Mouse (Mus musculus) liver, embryonic 14.5 days (tissue): ENCODE measurements around the gene Tas2r116. TPM values are rescaled to one million over a fixed set of nuclear protein-coding genes. Genes with fewer than 3 reads are reported as not detected.

Experiments
- ATAC-seq: fragments of 200-750 bp; cut with Nextera tagmentation; 2 replicates; pipeline ENCODE4 v1.8.0; 2017; ENCODE audit warnings: moderate number of reproducible peaks, mild to moderate bottlenecking, moderate library complexity; ENCODE audit not compliant: insufficient read depth
- DNase-seq, 3 experiments: peaks; one replicate each; pipeline ENCODE4 v3.0.0-alpha.2; 2012 to 2013; ENCODE audit warnings: low read depth in 3 of 3, low spot score in 3 of 3
- H3K27ac ChIP-seq: fragments of 300-500 bp; sonication (generic); 2 replicates; pipeline ENCODE4 v1.5.1; 2014; ENCODE audit warnings: moderate library complexity, mild to moderate bottlenecking, control low read depth, inconsistent platforms
- H3K27me3 ChIP-seq: fragments of 300-500 bp; sonication (generic); 2 replicates; pipeline ENCODE4 v1.6.1; 2014; ENCODE audit warnings: mild to moderate bottlenecking, low read length, moderate library complexity; ENCODE audit not compliant: control insufficient read depth, insufficient read depth
- H3K36me3 ChIP-seq: fragments of 300-500 bp; sonication (generic); replicated peaks from 2 replicates; pipeline ENCODE4 v1.6.1; 2014; ENCODE audit warnings: low read depth; ENCODE audit not compliant: control insufficient read depth, insufficient read depth
- H3K4me1 ChIP-seq, 2 experiments: fragments of 200-500 bp in 1 of 2; fragments of 300-500 bp in 1 of 2; sonication (generic) in 1 of 2; replicated peaks; 2 replicates each; pipeline ENCODE4 v1.6.1; 2012 to 2014; ENCODE audit warnings: antibody characterized with exemption in 1 of 2, inconsistent platforms in 1 of 2, low read length in 1 of 2; ENCODE audit not compliant: control insufficient read depth in 2 of 2, insufficient read depth in 2 of 2
- H3K4me2 ChIP-seq: fragments of 300-500 bp; sonication (generic); 2 replicates; pipeline ENCODE4 v1.6.1; 2014; ENCODE audit warnings: low read depth, mild to moderate bottlenecking, control low read depth, moderate library complexity
- H3K4me3 ChIP-seq, 2 experiments: fragments of 200-500 bp in 1 of 2; fragments of 300-500 bp in 1 of 2; sonication (generic) in 1 of 2; 2 replicates each; pipeline ENCODE4 v1.5.1; 2012 to 2014; ENCODE audit warnings: low read depth in 2 of 2, low read length in 2 of 2, mild to moderate bottlenecking in 2 of 2, control low read depth in 1 of 2, inconsistent platforms in 1 of 2, moderate library complexity in 1 of 2; ENCODE audit not compliant: insufficient read depth in 1 of 2
- H3K9ac ChIP-seq: fragments of 300-500 bp; sonication (generic); replicated peaks from 2 replicates; pipeline ENCODE4 v1.6.1; 2014; ENCODE audit warnings: mild to moderate bottlenecking, control low read depth, moderate library complexity
- H3K9me3 ChIP-seq: fragments of 300-500 bp; sonication (generic); 2 replicates; pipeline ENCODE4 v1.6.1; 2016; ENCODE audit warnings: low read length, mixed read lengths; ENCODE audit not compliant: control insufficient read depth
- CTCF ChIP-seq: IDR thresholded peaks from 2 replicates; pipeline ENCODE4 v1.5.1; 2016; ENCODE audit warnings: antibody characterized with exemption, low read depth, control low read depth
- EP300 ChIP-seq: IDR thresholded peaks from 2 replicates; pipeline ENCODE4 v1.6.1; 2016; ENCODE audit warnings: antibody characterized with exemption, low read depth
- WGBS: fragments of 180-500 bp; shearing (Covaris S2); extraction: QIAGEN DNeasy Blood & Tissue Kit; methylation state at CpG from one replicate; pipeline ENCODE4 v1.1.7; 2014; ENCODE audit not compliant: insufficient replicate concordance; 5-methylcytosine and 5-hydroxymethylcytosine counted together
- polyA plus RNA-seq, 2 experiments: library from polyadenylated mRNA; depleted of rRNA in 1 of 2; stranded (reverse) in 1 of 2; unstranded in 1 of 2; fragments of >200 nt; fragmentation: Nextera tagmentation in 1 of 2; extraction: Ambion mirVana in 1 of 2; gene quantifications; 2 replicates each; pipeline versions ENCODE4 v1.2.1 to v1.2.3; 2012 to 2014

Tas2r116 gene
- not detected in 2 replicates for polyA plus RNA-seq (2012; rRNA removed)
- polyA plus RNA-seq (2014; fragmentation: Nextera tagmentation; extraction: Ambion mirVana): not detected in 2 replicates

DNA sequence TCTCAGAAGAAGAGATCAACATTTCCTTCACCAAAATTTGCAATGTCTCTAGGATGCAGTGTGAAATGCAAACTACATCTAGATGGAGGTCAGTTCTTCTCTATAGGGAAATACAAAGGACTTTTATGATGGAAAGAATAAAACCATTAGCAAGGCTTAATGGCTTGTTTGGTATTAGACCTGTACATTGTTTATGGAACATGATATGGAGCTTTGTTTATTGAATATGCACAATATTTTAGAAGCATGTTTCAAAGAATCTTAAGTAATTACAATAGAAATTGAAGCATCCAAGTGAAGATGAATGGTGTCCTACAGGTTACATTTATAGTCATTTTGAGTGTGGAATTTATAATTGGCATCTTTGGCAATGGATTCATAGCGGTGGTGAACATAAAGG lies at the start of gene Tas2r116:
Gene Tas2r116 (plus strand): TSS at position 301 of the 400 bp plus-strand sequence.
- H3K4me3 ChIP-seq: no peak within 1 kb of the TSS
- H3K4me2 ChIP-seq: no peak within 1 kb of the TSS
- no peaks in the 10 kb centered on the region for H3K27me3 ChIP-seq
- no peaks in the 10 kb centered on the region for H3K9me3 ChIP-seq
- DNase-seq (no peak), ATAC-seq (no peak)
- no peak within 1 kb of the TSS for H3K27ac ChIP-seq
- 46% methylated on average over 1 of the region's 1 CpGs for WGBS
- no peaks in the 10 kb centered on the region for H3K36me3 ChIP-seq
- H3K4me1 ChIP-seq: no peaks in the 10 kb centered on the region
- TF ChIP-seq CTCF (no peak), EP300 (no peak)
- H3K9ac ChIP-seq: no peak within 1 kb of the TSS

DNA sequence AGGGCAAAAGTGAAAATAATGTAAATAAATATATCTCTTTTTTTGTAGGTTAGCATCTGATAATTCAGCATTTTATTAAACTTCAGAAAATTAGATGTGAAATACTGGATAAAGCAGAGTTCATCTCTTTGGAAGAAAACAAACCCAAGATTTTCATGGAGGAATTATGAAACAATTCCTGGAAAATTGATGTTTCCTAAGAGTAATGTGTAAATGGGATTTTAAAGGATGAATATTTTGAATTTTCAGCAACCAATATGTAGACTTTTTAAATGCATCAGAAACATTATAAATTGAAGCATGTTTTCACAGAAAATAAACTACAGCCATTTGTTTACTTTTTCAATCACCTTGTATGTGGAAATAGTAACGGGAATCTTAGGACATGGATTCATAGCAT lies 8.4 kb upstream of the Tas2r116 start, which contains the start of gene Tas2r123:
Gene Tas2r123 (plus strand): TSS at position 301 of the 400 bp plus-strand sequence.
- H3K4me3 ChIP-seq: no peak within 1 kb of the TSS
- no peak within 1 kb of the TSS for H3K4me2 ChIP-seq
- ATAC-seq (no peak), DNase-seq (no peak)
- H3K9ac ChIP-seq: no peak within 1 kb of the TSS
- WGBS: 63% methylated on average over 1 of the region's 1 CpGs
- H3K4me1 ChIP-seq: no peaks in the 10 kb centered on the region
- no peaks in the 10 kb centered on the region for H3K9me3 ChIP-seq
- no peak within 1 kb of the TSS for H3K27ac ChIP-seq
- H3K36me3 ChIP-seq: no peaks in the 10 kb centered on the region
- H3K27me3 ChIP-seq: no peaks in the 10 kb centered on the region
- TF ChIP-seq EP300: no peak
- TF ChIP-seq CTCF: no peak

DNA sequence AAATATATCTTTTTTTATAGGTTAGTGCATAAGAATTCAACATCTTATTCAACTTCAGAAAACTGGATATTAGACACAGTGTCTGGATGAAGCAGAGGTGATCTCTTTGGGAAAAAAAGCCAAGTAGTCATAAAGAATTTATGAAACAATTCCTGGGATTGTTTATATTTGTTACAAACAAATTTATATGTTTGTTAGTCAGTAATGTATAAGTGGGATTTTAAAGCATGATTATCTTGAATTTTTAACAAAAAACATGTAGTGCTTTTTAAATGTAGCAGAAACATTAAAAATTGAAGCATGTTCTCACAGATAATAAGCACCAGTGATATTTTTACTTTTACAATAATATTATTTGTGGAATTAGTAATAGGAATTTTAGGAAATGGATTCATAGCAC lies 12.5 kb downstream of the Tas2r116 start, which contains the start of gene Tas2r110:
Gene Tas2r110 (plus strand): TSS at position 301 of the 400 bp plus-strand sequence.
- Histone ChIP-seq H3K4me1 (no peaks in the 10 kb centered on the region), H3K36me3 (no peaks in the 10 kb centered on the region), H3K4me3 (no peak within 1 kb of the TSS), H3K9ac (no peak within 1 kb of the TSS), H3K27me3 (no peaks in the 10 kb centered on the region), H3K4me2 (no peak within 1 kb of the TSS), H3K27ac (no peak within 1 kb of the TSS), H3K9me3 (no peaks in the 10 kb centered on the region)
- no peak for ATAC-seq
- TF ChIP-seq CTCF (no peak), EP300 (no peak)
- no peak for DNase-seq

DNA sequence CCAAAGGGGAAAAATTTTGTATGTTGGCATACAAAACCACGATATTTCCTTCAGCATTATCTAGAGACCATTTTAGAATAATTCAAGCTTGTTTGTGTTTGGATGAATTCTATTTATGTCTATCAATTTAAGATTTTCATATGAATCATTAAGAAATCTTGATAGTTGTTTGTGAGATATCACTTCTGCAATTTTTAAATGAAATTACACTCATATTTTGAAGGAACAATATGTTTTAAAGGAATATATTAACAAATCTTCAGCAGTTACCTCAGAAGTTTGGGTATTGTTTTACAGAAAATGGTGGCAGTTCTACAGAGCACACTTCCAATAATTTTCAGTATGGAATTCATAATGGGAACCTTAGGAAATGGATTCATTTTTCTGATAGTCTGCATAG lies 37.5 kb downstream of the Tas2r116 start, which contains the start of gene Tas2r113:
Gene Tas2r113 (plus strand): TSS at position 301 of the 400 bp plus-strand sequence.
- no peak within 1 kb of the TSS for H3K9ac ChIP-seq
- H3K4me2 ChIP-seq: no peak within 1 kb of the TSS
- no peak for TF ChIP-seq EP300
- no peak for TF ChIP-seq CTCF
- H3K9me3 ChIP-seq: no peaks in the 10 kb centered on the region
- no peak within 1 kb of the TSS for H3K4me3 ChIP-seq
- DNase-seq (no peak), ATAC-seq (no peak)
- H3K4me1 ChIP-seq: no peaks in the 10 kb centered on the region
- no peak within 1 kb of the TSS for H3K27ac ChIP-seq
- H3K36me3 ChIP-seq: no peaks in the 10 kb centered on the region
- WGBS: 48% methylated on average over 1 of the region's 1 CpGs
- no peaks in the 10 kb centered on the region for H3K27me3 ChIP-seq

Other genes starting within 250 kb of the Tas2r116 start
- gene A630073D07Rik, start 203.9 kb upstream of the Tas2r116 start, polyA plus RNA-seq (2012; rRNA removed): not detected in 2 replicates
- gene A630073D07Rik, start 203.9 kb upstream of the Tas2r116 start, polyA plus RNA-seq (2014; fragmentation: Nextera tagmentation; extraction: Ambion mirVana): not detected in 2 replicates
- not detected in 2 replicates for gene Tas2r120, start 198.5 kb upstream of the Tas2r116 start, polyA plus RNA-seq (2012; rRNA removed)
- gene Tas2r120, start 198.5 kb upstream of the Tas2r116 start, polyA plus RNA-seq (2014; fragmentation: Nextera tagmentation; extraction: Ambion mirVana): not detected in 2 replicates
- not detected in 2 replicates for gene Tas2r121, start 154.4 kb upstream of the Tas2r116 start, polyA plus RNA-seq (2012; rRNA removed)
- not detected in 2 replicates for gene Tas2r121, start 154.4 kb upstream of the Tas2r116 start, polyA plus RNA-seq (2014; fragmentation: Nextera tagmentation; extraction: Ambion mirVana)
- not detected in 2 replicates for gene Tas2r122, start 143.5 kb upstream of the Tas2r116 start, polyA plus RNA-seq (2012; rRNA removed)
- gene Tas2r122, start 143.5 kb upstream of the Tas2r116 start, polyA plus RNA-seq (2014; fragmentation: Nextera tagmentation; extraction: Ambion mirVana): not detected in 2 replicates
- not detected in 2 replicates for gene Tas2r115, start 117.4 kb upstream of the Tas2r116 start, polyA plus RNA-seq (2012; rRNA removed)
- not detected in 2 replicates for gene Tas2r115, start 117.4 kb upstream of the Tas2r116 start, polyA plus RNA-seq (2014; fragmentation: Nextera tagmentation; extraction: Ambion mirVana)
- not detected in 2 replicates for gene Tas2r124, start 100.7 kb upstream of the Tas2r116 start, polyA plus RNA-seq (2012; rRNA removed)
- not detected in 2 replicates for gene Tas2r124, start 100.7 kb upstream of the Tas2r116 start, polyA plus RNA-seq (2014; fragmentation: Nextera tagmentation; extraction: Ambion mirVana)
- gene Tas2r102, start 93.3 kb upstream of the Tas2r116 start, polyA plus RNA-seq (2012; rRNA removed): not detected in 2 replicates
- gene Tas2r102, start 93.3 kb upstream of the Tas2r116 start, polyA plus RNA-seq (2014; fragmentation: Nextera tagmentation; extraction: Ambion mirVana): not detected in 2 replicates
- not detected in 2 replicates for gene Tas2r136, start 77.3 kb upstream of the Tas2r116 start, polyA plus RNA-seq (2012; rRNA removed)
- not detected in 2 replicates for gene Tas2r136, start 77.3 kb upstream of the Tas2r116 start, polyA plus RNA-seq (2014; fragmentation: Nextera tagmentation; extraction: Ambion mirVana)
- not detected in 2 replicates for gene Tas2r117, start 52.6 kb upstream of the Tas2r116 start, polyA plus RNA-seq (2012; rRNA removed)
- not detected in 2 replicates for gene Tas2r117, start 52.6 kb upstream of the Tas2r116 start, polyA plus RNA-seq (2014; fragmentation: Nextera tagmentation; extraction: Ambion mirVana)
- gene Tas2r123, start 8.3 kb upstream of the Tas2r116 start, polyA plus RNA-seq (2012; rRNA removed): not detected in 2 replicates
- not detected in 2 replicates for gene Tas2r123, start 8.3 kb upstream of the Tas2r116 start, polyA plus RNA-seq (2014; fragmentation: Nextera tagmentation; extraction: Ambion mirVana)
- not detected in 2 replicates for gene Tas2r110, start 12.6 kb downstream of the Tas2r116 start, polyA plus RNA-seq (2012; rRNA removed)
- gene Tas2r110, start 12.6 kb downstream of the Tas2r116 start, polyA plus RNA-seq (2014; fragmentation: Nextera tagmentation; extraction: Ambion mirVana): not detected in 2 replicates
- not detected in 2 replicates for gene Tas2r113, start 37.6 kb downstream of the Tas2r116 start, polyA plus RNA-seq (2012; rRNA removed)
- gene Tas2r113, start 37.6 kb downstream of the Tas2r116 start, polyA plus RNA-seq (2014; fragmentation: Nextera tagmentation; extraction: Ambion mirVana): not detected in 2 replicates
- gene Tas2r125, start 54.2 kb downstream of the Tas2r116 start, polyA plus RNA-seq (2012; rRNA removed): not detected in 2 replicates
- not detected in 2 replicates for gene Tas2r125, start 54.2 kb downstream of the Tas2r116 start, polyA plus RNA-seq (2014; fragmentation: Nextera tagmentation; extraction: Ambion mirVana)
- not detected in 2 replicates for gene Tas2r129, start 95.7 kb downstream of the Tas2r116 start, polyA plus RNA-seq (2012; rRNA removed)
- not detected in 2 replicates for gene Tas2r129, start 95.7 kb downstream of the Tas2r116 start, polyA plus RNA-seq (2014; fragmentation: Nextera tagmentation; extraction: Ambion mirVana)
- gene Tas2r131, start 102.5 kb downstream of the Tas2r116 start, polyA plus RNA-seq (2012; rRNA removed): not detected in 2 replicates
- gene Tas2r131, start 102.5 kb downstream of the Tas2r116 start, polyA plus RNA-seq (2014; fragmentation: Nextera tagmentation; extraction: Ambion mirVana): not detected in 2 replicates
- not detected in 2 replicates for gene Tas2r109, start 125.5 kb downstream of the Tas2r116 start, polyA plus RNA-seq (2012; rRNA removed)
- gene Tas2r109, start 125.5 kb downstream of the Tas2r116 start, polyA plus RNA-seq (2014; fragmentation: Nextera tagmentation; extraction: Ambion mirVana): not detected in 2 replicates
- gene Tas2r103, start 181.7 kb downstream of the Tas2r116 start, polyA plus RNA-seq (2012; rRNA removed): not detected in 2 replicates
- not detected in 2 replicates for gene Tas2r103, start 181.7 kb downstream of the Tas2r116 start, polyA plus RNA-seq (2014; fragmentation: Nextera tagmentation; extraction: Ambion mirVana)
- gene Tas2r140, start 200.4 kb downstream of the Tas2r116 start, polyA plus RNA-seq (2012; rRNA removed): not detected in 2 replicates
- gene Tas2r140, start 200.4 kb downstream of the Tas2r116 start, polyA plus RNA-seq (2014; fragmentation: Nextera tagmentation; extraction: Ambion mirVana): not detected in 2 replicates
- 7.3 and 9.3 TPM in 2 replicates for gene Smim10l1, start 249.5 kb downstream of the Tas2r116 start, polyA plus RNA-seq (2012; rRNA removed)
- gene Smim10l1, start 249.5 kb downstream of the Tas2r116 start, polyA plus RNA-seq (2014; fragmentation: Nextera tagmentation; extraction: Ambion mirVana): 19.2 and 20.3 TPM in 2 replicates